Mouse (Mus musculus) lung, postnatal 25 days (tissue): ENCODE measurements around the gene Eif4g3.
"Not testable (repeated sequence)": the region's sequence is repeated elsewhere in the genome, so short reads cannot be mapped to it uniquely, and the experiment has no call there.

Experiments used
- DNase-seq: peaks from one replicate; pipeline ENCODE4 v3.0.0; 2022; ENCODE audit warnings: low spot score

Eif4g3 gene

GRCm38 (mm10) chr4:137992890-137993289 is at the start of gene Eif4g3:
Gene Eif4g3, plus strand, starts transcription at chr4:137993022.
- no peak for DNase-seq

- peak; percentile 63 for DNase-seq
Measured at GRCm38 (mm10) chr4:137943540-137943939, 49.3 kb upstream of the Eif4g3 start.

DNA sequence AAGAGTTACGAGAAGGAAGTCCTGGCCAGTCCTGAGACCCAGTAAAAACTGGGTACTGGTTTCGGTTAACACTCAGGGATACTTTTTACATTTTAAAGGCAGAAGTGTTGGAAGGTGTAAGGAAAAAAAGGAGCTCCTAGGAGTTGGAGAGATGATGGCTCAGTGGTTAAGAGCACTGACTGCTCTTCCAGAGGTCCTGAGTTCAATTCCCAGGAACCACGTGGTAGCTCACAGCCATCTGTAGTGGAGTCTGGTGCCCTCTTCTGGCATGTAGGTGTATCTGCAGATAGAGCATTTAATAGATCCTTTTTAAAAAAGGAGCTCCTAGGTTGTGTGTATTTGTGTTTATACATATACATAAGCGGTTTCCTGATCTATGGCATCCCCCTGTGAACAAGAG is 47.4 kb upstream of the Eif4g3 start:
- no peak for DNase-seq

- no peak for DNase-seq
Measured at GRCm38 (mm10) chr4:137946419-137946818, 46.4 kb upstream of the Eif4g3 start.

DNA sequence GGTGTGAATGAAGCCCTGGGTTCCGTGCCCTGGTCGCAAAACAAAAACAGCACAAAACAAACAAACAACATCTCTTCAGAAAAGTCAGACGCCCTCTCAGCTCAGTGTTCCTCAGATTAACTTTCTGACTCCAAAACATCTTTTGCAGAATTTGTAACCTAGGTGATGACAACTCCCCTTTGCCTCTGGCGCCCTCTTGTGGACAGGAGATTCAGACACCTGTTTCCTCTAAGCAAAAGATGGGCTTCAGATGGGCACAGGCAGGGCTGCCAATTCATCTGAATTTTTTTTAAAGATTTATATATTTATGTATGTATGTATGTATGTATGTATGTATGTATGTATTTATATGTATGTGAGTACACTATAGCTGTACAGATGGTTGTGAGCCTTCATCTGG is 40.0 kb upstream of the Eif4g3 start:
- DNase-seq = peak; percentile 80

DNA sequence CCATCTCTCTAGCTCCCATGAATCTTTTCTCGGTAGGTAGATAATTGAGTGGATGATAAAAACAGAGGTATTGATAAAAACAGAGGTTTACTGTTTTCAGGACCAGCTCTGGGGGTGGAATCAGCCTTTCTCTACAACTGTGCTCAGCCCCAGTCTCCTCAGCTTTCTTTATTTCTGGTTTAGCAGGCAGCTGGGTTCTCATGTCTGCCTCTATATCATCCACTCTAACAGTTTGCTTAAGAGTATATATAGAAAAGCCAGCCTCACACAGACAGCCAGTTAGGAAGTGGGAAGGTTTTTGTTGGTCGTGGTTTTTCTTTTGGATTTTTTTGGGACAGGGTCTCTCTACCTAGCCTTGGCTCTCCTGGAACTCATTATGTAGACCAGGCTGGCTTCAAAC is 38.6 kb upstream of the Eif4g3 start:
- DNase-seq = no peak

- peak; percentile 77 for DNase-seq
Measured at GRCm38 (mm10) chr4:137954926-137955396, 37.9 kb upstream of the Eif4g3 start.

DNA sequence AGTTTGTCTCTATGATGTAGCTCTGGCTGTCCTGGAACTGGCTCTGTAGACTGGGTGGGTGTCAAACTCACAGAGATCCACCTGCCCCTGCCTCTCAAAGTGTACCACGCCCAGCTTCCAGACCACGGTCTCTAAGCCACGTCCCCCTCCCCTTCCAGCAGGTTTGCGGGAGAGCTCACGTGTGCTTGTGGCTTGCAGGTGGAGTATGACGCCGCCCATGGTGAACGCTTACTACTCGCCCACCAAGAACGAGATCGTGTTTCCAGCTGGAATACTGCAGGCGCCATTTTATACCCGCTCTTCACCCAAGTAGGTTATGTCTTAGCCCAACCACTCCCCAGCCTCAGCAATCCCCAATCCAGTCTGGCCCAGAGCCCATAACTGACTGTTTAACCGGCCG is 36.6 kb upstream of the Eif4g3 start:
- DNase-seq = no peak

GRCm38 (mm10) chr4:137959889-137960665 is 32.7 kb upstream of the Eif4g3 start:
- DNase-seq = no peak

GRCm38 (mm10) chr4:137960757-137961156 is 32.1 kb upstream of the Eif4g3 start:
- DNase-seq = peak; percentile 77

- no peak for DNase-seq
Measured at GRCm38 (mm10) chr4:137962643-137963350, 30.0 kb upstream of the Eif4g3 start.

GRCm38 (mm10) chr4:137963431-137963830 is 29.4 kb upstream of the Eif4g3 start:
- DNase-seq = no peak

DNA sequence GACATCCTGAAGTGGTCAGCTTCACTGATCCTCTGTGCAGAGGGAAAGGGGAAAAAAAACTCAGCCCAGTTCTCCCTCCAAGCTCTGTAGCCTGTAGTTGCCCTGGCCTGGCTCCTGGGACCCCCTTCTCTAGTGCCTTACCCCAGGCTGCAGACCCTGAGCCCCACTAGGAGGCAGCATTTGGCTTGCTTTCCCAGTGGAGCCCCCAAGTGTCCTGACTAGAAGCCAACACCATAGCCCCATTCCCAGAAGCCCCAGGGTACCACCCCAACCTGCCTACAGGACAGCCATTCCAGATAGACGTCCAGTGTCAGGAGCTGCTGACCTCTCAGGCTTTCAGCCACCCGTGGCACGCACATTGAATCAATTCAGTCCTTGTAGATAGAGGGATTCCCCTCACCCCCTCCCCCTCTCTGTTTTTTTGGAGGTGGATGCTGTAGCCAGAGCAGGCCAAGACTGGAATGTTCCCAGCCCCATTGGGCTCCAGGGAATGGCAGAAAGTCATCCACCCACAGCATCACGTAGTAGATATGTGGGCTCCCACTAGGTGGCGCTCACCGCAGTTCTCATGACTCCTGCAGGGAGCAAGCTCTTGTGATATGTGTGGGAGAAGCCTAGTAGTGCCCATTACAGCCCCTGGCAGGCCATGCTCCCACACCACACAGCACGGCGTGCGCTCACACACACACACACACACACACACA is 28.8 kb upstream of the Eif4g3 start:
- peak; percentile 76 for DNase-seq

DNA sequence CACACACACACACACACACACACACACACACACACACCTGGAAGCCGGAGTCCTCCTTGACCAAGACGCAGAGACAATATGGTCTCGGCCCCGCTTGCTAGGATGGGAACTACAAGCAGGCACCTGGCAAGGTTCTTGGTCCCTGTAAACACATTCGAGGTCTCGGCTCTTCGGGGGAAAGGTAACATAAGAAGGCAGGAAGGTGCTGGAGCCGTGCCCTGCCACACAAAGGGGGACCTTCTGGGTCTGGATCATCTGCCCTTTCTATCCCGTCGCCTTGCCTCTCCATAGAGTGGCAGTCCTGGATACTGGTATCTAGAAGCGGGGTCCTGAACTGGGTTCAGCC is 28.3 kb upstream of the Eif4g3 start:
- no peak for DNase-seq

DNA sequence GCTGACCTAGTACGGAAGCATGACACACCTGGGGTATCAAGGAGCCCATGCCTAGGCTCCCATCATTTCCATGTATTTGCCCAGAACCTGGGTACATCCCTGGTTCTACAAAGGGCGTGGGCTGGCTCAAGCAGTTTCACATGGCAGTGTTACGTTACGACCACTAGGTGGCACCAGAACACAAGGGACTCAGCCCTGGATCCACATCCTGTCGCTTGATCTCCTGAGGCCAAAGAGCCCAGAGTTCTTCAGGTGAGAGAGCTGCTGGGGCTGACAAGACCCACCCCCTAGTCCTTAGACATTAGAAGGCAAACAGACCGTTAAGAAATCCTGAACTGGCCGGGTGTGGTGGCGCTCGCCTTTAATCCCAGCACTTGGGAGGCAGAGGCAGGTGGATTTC is 24.6 kb upstream of the Eif4g3 start:
- peak; percentile 77 for DNase-seq

- DNase-seq = not testable (repeated sequence)
Measured at GRCm38 (mm10) chr4:137970623-137971199, 22.1 kb upstream of the Eif4g3 start.

DNA sequence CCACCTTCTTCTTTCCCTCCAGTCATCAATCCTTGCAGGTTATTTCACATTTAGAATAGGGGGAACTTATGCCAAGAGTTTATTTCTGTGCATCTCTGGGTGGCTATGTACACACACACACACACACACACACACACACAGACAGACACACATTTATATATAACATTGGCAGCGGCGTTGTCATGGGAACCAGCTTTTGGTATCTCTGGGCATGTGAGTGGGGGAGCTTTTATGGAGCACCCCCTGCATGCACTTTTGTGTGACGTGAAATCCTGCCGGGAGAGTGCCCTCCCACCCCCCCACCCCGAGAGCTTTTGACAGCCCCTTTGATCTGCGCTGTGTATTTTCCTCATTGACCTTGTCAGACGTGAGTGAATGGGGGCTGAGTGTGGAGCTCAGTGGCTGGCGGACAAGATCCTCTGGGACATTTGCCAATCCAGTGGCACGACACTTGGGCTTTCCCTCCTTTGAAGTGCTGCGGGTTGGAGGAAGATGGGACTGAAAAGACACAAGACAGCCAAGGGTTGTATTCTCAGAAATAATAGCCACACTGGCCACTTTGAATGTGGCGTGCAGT is 17.9 kb upstream of the Eif4g3 start:
- not testable (repeated sequence) for DNase-seq

DNA sequence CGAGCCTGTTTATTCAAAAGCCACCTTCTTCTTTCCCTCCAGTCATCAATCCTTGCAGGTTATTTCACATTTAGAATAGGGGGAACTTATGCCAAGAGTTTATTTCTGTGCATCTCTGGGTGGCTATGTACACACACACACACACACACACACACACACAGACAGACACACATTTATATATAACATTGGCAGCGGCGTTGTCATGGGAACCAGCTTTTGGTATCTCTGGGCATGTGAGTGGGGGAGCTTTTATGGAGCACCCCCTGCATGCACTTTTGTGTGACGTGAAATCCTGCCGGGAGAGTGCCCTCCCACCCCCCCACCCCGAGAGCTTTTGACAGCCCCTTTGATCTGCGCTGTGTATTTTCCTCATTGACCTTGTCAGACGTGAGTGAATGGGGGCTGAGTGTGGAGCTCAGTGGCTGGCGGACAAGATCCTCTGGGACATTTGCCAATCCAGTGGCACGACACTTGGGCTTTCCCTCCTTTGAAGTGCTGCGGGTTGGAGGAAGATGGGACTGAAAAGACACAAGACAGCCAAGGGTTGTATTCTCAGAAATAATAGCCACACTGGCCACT is 13.7 kb upstream of the Eif4g3 start:
- DNase-seq = not testable (repeated sequence)

DNA sequence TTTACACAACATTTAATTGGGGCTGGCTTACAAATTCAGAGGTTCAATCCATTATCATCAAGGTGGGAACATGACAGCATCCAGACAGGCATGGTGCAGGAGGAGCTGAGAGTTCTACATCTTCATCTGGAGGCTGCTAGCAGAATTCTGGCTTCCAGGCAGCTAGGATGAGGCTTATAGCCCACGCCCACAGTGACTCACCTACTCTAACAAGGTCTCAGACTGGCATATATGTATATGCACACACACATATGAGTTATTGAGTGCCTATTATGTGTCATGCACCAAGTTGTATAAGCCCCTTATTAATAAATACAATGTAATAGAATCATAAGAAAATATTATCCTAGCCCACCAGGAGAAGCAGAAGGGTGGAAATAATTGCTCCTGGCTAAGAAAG is 10.0 kb upstream of the Eif4g3 start:
- DNase-seq = no peak

DNA sequence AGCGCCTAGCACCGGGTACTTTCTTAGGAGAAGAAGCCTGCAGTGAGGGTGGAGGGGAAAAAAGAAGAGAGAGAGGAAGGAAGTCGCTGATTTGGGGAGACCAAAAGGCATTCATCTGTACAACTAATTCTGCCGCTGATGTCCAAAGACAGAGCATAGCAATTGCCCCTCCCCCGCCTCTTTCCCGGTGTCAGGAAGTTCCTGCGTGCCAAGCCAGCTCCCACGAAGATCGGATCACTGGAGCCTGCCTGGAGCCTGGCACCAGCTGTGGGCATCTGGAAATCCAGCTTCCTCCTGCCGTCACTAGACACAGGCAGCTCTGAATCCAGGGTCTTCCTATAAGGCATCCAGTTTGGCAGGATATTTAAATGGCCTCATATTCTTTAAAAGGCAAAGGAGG is 8.6 kb upstream of the Eif4g3 start:
- peak; percentile 71 for DNase-seq

DNA sequence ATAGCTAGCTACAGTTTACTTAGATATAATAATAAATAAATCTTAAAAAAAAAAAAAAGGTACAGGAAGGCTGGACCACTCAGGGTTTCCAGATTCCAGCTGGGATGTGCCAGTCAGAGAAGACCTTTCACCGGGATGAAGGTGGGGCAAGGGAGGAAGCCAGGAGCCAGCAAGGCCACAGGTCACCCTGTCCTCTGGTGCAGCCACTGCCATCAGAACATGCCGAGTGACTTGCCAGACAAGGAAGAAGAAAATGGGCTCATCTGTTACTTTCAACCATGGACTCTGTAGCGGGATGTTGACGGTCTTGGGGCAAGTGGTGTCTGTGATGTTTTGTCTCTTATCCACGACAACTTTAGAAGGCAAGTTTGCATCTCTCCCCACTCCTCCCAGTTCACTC is 8.1 kb upstream of the Eif4g3 start:
- DNase-seq = no peak

- DNase-seq = no peak
Measured at GRCm38 (mm10) chr4:137989426-137989825, 3.4 kb upstream of the Eif4g3 start.
